ENCODE assay signal across 10 mouse cellular contexts in the genomic region with DNA sequence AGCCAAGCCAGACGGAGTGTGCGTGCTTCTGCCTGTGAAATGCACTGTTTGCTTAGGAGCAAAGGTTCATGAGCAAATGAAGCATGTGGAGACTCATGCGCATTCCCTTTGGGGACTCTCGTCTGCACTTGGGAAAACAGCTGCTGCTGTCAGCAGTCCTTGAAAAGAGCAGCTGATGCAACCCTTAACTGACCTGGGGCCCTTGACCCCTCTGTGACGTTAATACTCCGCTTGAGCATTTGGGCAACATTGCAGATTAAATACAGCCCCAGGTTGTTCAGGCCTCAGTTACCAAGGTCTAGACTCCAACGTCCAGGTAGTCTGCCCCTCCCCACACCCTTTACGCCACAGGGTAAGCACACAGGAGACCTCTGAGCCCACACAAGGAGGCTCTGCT. TPM values are rescaled to one million over a fixed set of nuclear protein-coding genes. Genes with fewer than 3 reads are reported as not detected.
DNase-seq lines count a peak whose midpoint lies in the region; ATAC-seq and TF ChIP-seq lines count a peak whose summit lies in the region.
"Had no signal": no experiment of that assay in that cellular context is flagged by ENCODE, and none has a peak within 500 bp of the region (broad histone marks: within the 10 kb centered on the region; RNA-seq: fewer than 3 reads in every experiment).

No protein-coding gene starts in this region.

- no peaks in the 10 kb centered on the region for H3K27me3 ChIP-seq in lung, embryonic 16.5 days (ENCODE audit: control insufficient read depth, insufficient read depth, low read depth, low read length)
- H3K27me3 ChIP-seq: heart, embryonic 15.5 days had no signal

- H3K4me1 ChIP-seq in lung, embryonic 16.5 days (replicated peaks; ENCODE audit: control insufficient read depth, insufficient read depth, low read length) = peaks cover 6% of the 10 kb centered on the region; the same call in 1 of the 2 replicates

- H3K27ac ChIP-seq in lung, embryonic 16.5 days (ENCODE audit: low read length) = no peak overlapping the region; the same call in 1 of the 2 replicates
- H3K27ac ChIP-seq in layer of hippocampus, adult 2 months = no peak overlapping the region; the same call in 1 of the 2 replicates
- H3K27ac ChIP-seq: heart, embryonic 15.5 days had no signal

- peak; percentile 69 for DNase-seq in adrenal gland, adult 8-10 months
- DNase-seq in embryo, embryonic 10 days (ENCODE audit: low spot score) = peak; percentile 64
- peak; percentile 90 to 95 for DNase-seq in kidney, adult 8-10 months
- DNase-seq in testis, postnatal 14 days (ENCODE audit: low spot score) = no peak
- DNase-seq in left cerebral cortex, adult 18-20 months (ENCODE audit: low spot score in 2 of 2) = no peak
- no peak for DNase-seq in layer of hippocampus, adult 9-10 months (ENCODE audit: low spot score)
- no peak for DNase-seq in layer of hippocampus, adult 2 months (ENCODE audit: low spot score in 2 of 2)

- peak; percentile 73 for ATAC-seq in lung, embryonic 16.5 days (ENCODE audit: low read depth)

- no peak for TF ChIP-seq CTCF in layer of hippocampus, adult 2 months (conservative IDR thresholded peaks at IDR 0.05)

- WGBS in lung, embryonic 16.5 days = 24% methylated on average over 8 of the region's 8 CpGs

- H3K9ac ChIP-seq in lung, embryonic 16.5 days (ENCODE audit: low read length) = no peak overlapping the region
- H3K9ac ChIP-seq: heart, embryonic 15.5 days had no signal

- no peaks in the 10 kb centered on the region for H3K9me3 ChIP-seq in lung, embryonic 16.5 days (ENCODE audit: control insufficient read depth, low read length)
- H3K9me3 ChIP-seq: heart, embryonic 15.5 days had no signal

- no peak overlapping the region for H3K4me2 ChIP-seq in lung, embryonic 16.5 days (ENCODE audit: low read depth, low read length)
- H3K4me2 ChIP-seq: heart, embryonic 15.5 days had no signal

- H3K4me3 ChIP-seq in lung, embryonic 16.5 days (ENCODE audit: low read length) = no peak overlapping the region
- no peak overlapping the region for H3K4me3 ChIP-seq in layer of hippocampus, adult 2 months
- H3K4me3 ChIP-seq: heart, embryonic 15.5 days had no signal

- no peaks in the 10 kb centered on the region for H3K36me3 ChIP-seq in lung, embryonic 16.5 days (ENCODE audit: control insufficient read depth, insufficient read depth, low read length)
- H3K36me3 ChIP-seq: heart, embryonic 15.5 days had no signal

RNA-seq across cellular contexts. Expression of a gene that starts 20.1 kb away (rescaled TPM):
- total RNA-seq in adrenal gland, adult 8-10 months (2022) = 1 to 10 TPM in 3 of 4 experiments, under 1 TPM in 1; 0.86 to 2.6 (median 2.0) TPM
- 2.1 and 3.6 TPM in 2 replicates for polyA plus RNA-seq in lung, embryonic 16.5 days (2015; fragmentation: Nextera tagmentation; extraction: Ambion mirVana)
- 1 to 10 TPM in 1 of 2 experiments, under 1 TPM in 1; 0.70 to 1.3 TPM for total RNA-seq in left cerebral cortex, adult 18-20 months (2021)
- total RNA-seq in layer of hippocampus, adult 2 months (2021) = under 1 TPM in 1 of 2 experiments, not detected in 1; 0.61 TPM

RNA-seq across cellular contexts. Expression of a gene that starts 49.9 kb away (rescaled TPM):
- total RNA-seq in adrenal gland, adult 8-10 months (2022) = 1 to 10 TPM in 3 of 4 experiments, not detected in 1; 1.6 to 2.1 (median 1.9) TPM
- 0.73 and 1.4 TPM in 2 replicates for polyA plus RNA-seq in lung, embryonic 16.5 days (2015; fragmentation: Nextera tagmentation; extraction: Ambion mirVana)
- not detected for total RNA-seq in left cerebral cortex, adult 18-20 months (2021)
- not detected for total RNA-seq in layer of hippocampus, adult 2 months (2021)
- polyA plus RNA-seq: spleen, adult 2 months had no signal

RNA-seq across cellular contexts. Expression of a gene that starts 56.5 kb away (rescaled TPM):
- total RNA-seq in adrenal gland, adult 8-10 months (2022) = 100 to 1,000 TPM in 3 of 4 experiments, 10 to 100 TPM in 1; 88.7 to 271 (median 175) TPM
- 129 and 133 TPM in 2 replicates for polyA plus RNA-seq in lung, embryonic 16.5 days (2015; fragmentation: Nextera tagmentation; extraction: Ambion mirVana)
- 100 to 1,000 TPM; 104 to 111 TPM for total RNA-seq in left cerebral cortex, adult 18-20 months (2021)
- 10 to 100 TPM; 89.8 to 91.4 TPM for total RNA-seq in layer of hippocampus, adult 2 months (2021)

Comparison
In these comparisons a context has a peak if more than half of its experiments do, and no peak if none do; other contexts are left out.
1. DNase-seq: peak in adrenal gland, adult 8-10 months (single experiment), embryo, embryonic 10 days (single experiment) and kidney, adult 8-10 months (2 of 2); none in testis, postnatal 14 days (single experiment), left cerebral cortex, adult 18-20 months (0 of 2), layer of hippocampus, adult 9-10 months (single experiment) and layer of hippocampus, adult 2 months (0 of 2).